Mouse (Mus musculus): ENCODE measurements around the gene Dynll2. TPM values are rescaled to one million over a fixed set of nuclear protein-coding genes. Genes with fewer than 3 reads are reported as not detected.
"Not testable (repeated sequence)": the region's sequence is repeated elsewhere in the genome, so short reads cannot be mapped to it uniquely, and the experiment has no call there.

Gene Dynll2
- polyA plus RNA-seq, 2 experiments from 2014 or later, result 4.0 to 4.6 TPM

- ATAC-seq, result no peak
Measured at GRCm38 (mm10) chr11:87987861-87988260, 528 bp upstream of the Dynll2 start.

- peak; percentile 25 for ATAC-seq
Measured at GRCm38 (mm10) chr11:87986141-87986741, 1.1 kb downstream of the Dynll2 start.

DNA sequence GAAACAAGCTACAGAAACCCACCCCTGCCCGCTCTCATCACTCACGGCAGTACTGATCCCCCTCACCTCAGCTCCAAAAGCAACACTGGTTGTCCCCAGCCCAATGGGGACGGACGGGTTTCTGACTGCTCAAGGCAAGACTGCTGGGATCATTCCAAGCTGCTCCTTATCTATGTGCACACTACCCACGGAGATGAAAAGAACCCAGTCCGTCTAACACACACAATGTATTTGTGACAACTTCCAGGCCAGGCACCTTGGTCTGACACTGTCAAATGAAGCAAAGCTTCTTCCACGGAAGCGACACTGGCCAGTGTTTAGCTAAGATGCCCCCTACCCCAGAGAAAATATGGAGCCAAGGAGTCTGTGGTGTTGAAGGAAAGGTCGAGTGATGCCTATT lies 1.7 kb downstream of the Dynll2 start:
- ATAC-seq, result no peak

- no peak for ATAC-seq
Measured at GRCm38 (mm10) chr11:87984571-87984970, 2.8 kb downstream of the Dynll2 start.

- no peak for ATAC-seq
Measured at GRCm38 (mm10) chr11:87978905-87979304, 8.4 kb downstream of the Dynll2 start.

GRCm38 (mm10) chr11:87977021-87977420 lies 10.3 kb downstream of the Dynll2 start:
- not testable (repeated sequence) for ATAC-seq

DNA sequence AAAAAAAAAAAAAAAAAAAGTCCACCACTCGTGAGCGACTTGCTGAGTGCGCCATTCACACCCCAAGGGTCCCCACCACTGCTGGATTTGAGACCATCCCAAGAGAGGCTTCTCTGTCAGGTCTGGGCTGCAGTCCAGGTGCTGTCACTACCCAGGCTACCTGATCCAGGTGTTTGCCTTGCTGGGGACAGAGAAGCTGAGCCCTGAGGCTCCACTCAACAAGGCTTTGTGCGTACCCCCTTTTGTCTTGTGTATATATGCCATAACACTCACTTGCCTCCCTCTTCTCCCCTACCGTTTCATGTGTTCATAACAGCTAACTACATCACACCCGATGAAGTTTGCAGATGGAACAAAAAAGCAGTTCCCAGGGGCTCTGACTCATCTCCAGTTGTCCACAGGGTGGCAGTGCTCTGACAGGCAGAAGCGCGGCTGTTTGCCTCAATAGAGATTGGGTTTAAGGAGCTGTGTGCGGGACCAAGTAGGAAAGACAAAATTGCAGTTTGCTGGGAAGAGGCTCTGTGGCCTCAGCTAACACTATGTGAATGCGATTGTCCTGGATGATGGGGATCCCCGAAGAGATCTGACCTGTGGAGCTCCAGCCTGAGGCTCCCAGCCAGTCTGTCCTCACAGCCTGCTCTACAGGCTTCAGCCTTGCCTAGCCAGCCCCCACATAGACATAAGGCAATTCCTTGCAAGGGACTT lies 12.7 kb downstream of the Dynll2 start:
- peak; percentile 84 for ATAC-seq

- no peak for ATAC-seq
Measured at GRCm38 (mm10) chr11:87973559-87974305, 13.6 kb downstream of the Dynll2 start.

DNA sequence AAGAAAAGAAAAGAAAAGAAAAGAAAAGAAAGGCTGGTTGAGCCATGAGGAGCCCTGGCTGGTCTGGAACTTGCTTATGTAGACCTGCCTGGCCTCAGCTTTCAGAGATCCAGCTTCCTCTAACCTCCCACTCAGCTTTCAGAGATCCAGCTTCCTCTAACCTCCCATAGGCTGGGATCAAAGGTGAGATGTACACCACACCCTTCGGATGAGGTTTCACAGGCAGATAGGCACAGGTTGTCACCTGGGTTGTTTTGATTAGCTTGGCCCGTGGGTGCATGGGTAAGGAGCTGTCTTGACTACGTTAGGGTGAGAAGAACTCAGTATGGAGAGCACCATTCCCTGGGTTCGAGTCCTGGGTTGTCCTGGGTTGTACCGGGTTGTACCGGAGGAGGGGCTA lies 14.5 kb downstream of the Dynll2 start:
- no peak for ATAC-seq

DNA sequence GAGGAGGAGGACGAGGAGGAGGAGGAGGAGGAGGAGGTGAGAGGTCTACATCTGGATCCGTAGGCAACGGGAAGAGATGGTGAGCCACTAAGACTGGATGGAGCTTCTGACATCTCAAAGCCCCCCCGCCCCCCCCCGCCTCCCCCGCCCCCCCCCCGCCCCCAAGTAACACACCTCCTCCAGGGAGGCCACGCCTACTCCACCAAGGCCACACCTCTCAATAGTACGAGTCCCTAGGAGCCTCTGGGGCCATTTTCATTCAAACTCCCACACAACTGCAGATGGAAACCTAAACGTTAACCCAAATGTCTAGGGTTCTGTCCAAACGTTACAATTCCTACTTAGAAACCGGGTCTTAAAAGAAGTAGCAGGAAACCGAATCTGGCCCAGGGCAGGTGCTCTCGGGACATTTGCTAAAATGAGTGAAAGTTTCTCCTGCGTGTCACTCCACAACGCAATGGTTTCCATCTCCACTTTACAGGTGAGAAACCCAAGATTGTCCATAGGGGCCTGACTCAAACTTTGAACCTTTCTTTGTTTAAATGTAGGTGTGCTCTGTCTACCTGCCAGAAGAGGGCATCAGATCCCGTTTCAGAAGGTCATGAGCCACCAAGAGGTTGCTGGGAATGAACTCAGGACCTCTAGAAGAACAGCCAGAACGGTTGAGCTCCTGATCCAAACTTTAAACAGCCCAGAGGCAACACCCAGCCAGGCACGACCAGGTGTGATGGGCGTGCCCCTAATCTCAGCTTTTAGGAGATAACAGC lies 18.8 kb downstream of the Dynll2 start:
- no peak for ATAC-seq

GRCm38 (mm10) chr11:87967692-87968289 lies 19.5 kb downstream of the Dynll2 start:
- peak; percentile 78 for ATAC-seq

DNA sequence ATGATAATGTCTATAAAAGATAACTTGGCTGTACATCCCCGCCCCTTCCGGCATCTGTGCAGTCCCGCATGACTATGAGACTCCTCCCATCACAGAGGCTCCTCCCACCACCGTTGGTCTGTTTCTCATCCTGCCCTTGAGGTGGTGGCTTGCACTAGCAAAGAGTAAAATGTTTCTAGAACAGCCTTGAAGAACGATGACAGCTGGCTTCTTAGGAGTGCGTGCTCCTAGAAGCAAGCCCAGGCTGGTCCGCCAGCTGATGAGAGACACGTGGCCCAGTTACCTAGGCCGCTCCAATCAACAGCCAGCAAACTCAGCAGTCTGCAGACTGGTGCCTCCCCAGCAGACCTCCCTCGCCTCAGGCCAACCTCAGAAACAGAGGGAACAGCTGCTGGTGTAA lies 21.1 kb downstream of the Dynll2 start:
- ATAC-seq, result peak; percentile 50

DNA sequence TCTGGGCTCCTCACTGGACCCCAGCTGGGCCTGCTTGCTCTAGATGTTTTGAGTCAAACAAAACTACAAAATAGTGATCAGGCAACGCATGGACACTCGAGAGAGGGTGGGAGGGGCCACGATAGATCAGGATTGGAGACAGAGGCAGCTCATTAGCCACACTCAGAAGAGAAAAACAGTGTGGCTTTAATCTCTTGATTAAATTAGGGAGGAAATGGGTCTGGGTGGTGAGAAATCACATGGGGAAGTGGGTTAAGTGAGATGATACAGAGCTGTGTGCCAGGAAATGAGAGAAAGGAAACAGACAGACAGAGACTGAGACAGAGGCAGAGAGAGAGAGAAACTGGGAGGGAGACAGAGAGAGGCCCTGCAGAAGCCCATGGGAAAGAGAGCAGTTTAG lies 22.0 kb downstream of the Dynll2 start:
- ATAC-seq, result peak; percentile 64

GRCm38 (mm10) chr11:87957066-87957465 lies 30.3 kb downstream of the Dynll2 start:
- no peak for ATAC-seq

DNA sequence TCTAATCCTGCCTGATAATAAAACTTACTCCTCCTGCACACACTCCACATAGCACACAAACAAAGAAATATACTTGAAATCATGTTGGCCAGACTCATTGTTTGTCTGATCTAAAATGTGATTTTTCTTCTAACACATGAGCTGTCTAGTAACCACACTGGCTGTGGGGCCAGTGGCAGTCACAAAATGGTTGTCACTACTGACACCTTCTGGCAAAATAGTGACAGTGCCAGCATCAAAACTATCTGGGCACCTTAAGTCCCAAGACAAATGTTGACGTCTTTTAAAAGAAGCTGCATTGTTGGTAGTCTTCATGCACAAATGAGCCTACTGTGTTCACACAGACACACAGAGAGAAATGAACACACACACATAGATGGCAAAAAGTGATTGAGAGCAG lies 32.2 kb downstream of the Dynll2 start:
- peak; percentile 71 for ATAC-seq

DNA sequence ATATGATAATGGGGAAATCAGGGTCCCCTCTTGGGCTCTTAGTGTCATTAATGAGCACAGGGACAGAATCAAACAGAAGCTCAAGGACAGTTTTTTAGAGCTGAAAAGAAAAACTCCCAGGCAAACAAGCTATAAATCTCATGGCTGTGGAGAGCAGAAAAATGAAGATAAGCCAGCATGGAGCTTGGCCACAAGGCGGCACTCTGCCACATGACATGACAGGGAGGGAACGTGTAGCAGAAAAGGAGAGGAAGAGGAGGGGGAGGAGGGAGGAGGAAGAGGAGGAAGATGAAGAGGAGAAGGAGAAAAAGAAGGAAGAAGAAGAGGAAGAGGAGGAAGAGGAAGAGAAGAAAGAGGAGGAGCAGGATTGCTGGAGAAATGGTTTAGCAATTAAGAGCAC lies 37.3 kb downstream of the Dynll2 start:
- ATAC-seq, result no peak

GRCm38 (mm10) chr11:87935467-87935866 lies 51.9 kb downstream of the Dynll2 start:
- ATAC-seq, result peak; percentile 96

DNA sequence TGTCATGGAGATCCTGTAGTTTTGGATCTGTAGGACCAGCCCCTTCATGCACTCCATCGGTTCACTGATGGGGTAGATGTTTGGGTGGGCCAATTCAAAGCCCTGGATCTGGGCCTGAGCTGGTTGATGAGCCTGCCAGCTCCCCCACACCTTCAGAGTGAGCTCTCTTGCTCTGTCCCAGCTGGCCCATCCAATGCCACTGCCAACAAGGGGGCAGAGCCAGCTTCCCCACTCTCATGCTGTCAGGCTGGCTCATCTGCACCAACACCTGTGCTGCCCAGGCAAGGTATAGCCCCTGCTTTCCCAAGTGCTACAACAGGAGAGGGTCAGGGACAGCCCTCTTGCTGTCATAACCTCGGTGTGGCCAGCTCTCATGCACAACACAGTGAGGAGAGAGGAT lies 53.6 kb downstream of the Dynll2 start:
- ATAC-seq, result no peak

- no peak for ATAC-seq
Measured at GRCm38 (mm10) chr11:87930348-87930747, 57.0 kb downstream of the Dynll2 start.
